Mouse (Mus musculus): ENCODE results near the gene Zdhhc24. TPM values are rescaled to one million over a fixed set of nuclear protein-coding genes. Genes with fewer than 3 reads are reported as not detected.

Zdhhc24 gene
- polyA plus RNA-seq (2014; fragmentation: Illumina TruSeq; extraction: RNeasy Lipid Tissue Mini Kit (QIAGEN cat#74804); ENCODE audit: low replicate concordance): 12.5 TPM

GRCm38 (mm10) chr19:4878405-4879323 is at the start of gene Zdhhc24:
Zdhhc24 (plus strand) TSS chr19:4878668.

GRCm38 (mm10) chr19:4839149-4839548 is 39.3 kb upstream of the Zdhhc24 start, which contains the start of the genes Ccs and Ccdc87:
Ccs (minus strand) TSS chr19:4839332.
Ccdc87 (plus strand) TSS chr19:4839366.

GRCm38 (mm10) chr19:4854552-4855469 is 23.7 kb upstream of the Zdhhc24 start, which contains the start of gene Ctsf:
Ctsf (plus strand) TSS chr19:4855130.

GRCm38 (mm10) chr19:4877785-4878184 is 683 bp upstream of the Zdhhc24 start, which contains the start of gene Actn3:
Actn3 (minus strand) TSS chr19:4877909.

GRCm38 (mm10) chr19:4905979-4906794 is 27.7 kb downstream of the Zdhhc24 start, which contains the start of gene Bbs1:
Bbs1 (minus strand) TSS chr19:4906628.

GRCm38 (mm10) chr19:4927904-4928531 is 49.5 kb downstream of the Zdhhc24 start, which contains the start of gene Dpp3:
Dpp3 (minus strand) TSS chr19:4928287.

Other genes with a start within 250 kb of the Zdhhc24 start
- gene Gm960, start 180.0 kb upstream of the Zdhhc24 start, polyA plus RNA-seq (2014; fragmentation: Illumina TruSeq; extraction: RNeasy Lipid Tissue Mini Kit (QIAGEN cat#74804); ENCODE audit: low replicate concordance): not detected
- gene Sptbn2, start 167.5 kb upstream of the Zdhhc24 start, polyA plus RNA-seq (2014; fragmentation: Illumina TruSeq; extraction: RNeasy Lipid Tissue Mini Kit (QIAGEN cat#74804); ENCODE audit: low replicate concordance): not detected
- gene Rbm4b, start 122.2 kb upstream of the Zdhhc24 start, polyA plus RNA-seq (2014; fragmentation: Illumina TruSeq; extraction: RNeasy Lipid Tissue Mini Kit (QIAGEN cat#74804); ENCODE audit: low replicate concordance): 6.2 TPM
- gene Rbm4, start 84.8 kb upstream of the Zdhhc24 start, polyA plus RNA-seq (2014; fragmentation: Illumina TruSeq; extraction: RNeasy Lipid Tissue Mini Kit (QIAGEN cat#74804); ENCODE audit: low replicate concordance): 11.8 TPM
- 6.5 TPM for gene Gm21992, start 67.1 kb upstream of the Zdhhc24 start, polyA plus RNA-seq (2014; fragmentation: Illumina TruSeq; extraction: RNeasy Lipid Tissue Mini Kit (QIAGEN cat#74804); ENCODE audit: low replicate concordance)
- gene Rbm14, start 67.0 kb upstream of the Zdhhc24 start, polyA plus RNA-seq (2014; fragmentation: Illumina TruSeq; extraction: RNeasy Lipid Tissue Mini Kit (QIAGEN cat#74804); ENCODE audit: low replicate concordance): 6.1 TPM
- 0.74 TPM for gene Ccs, start 39.3 kb upstream of the Zdhhc24 start, polyA plus RNA-seq (2014; fragmentation: Illumina TruSeq; extraction: RNeasy Lipid Tissue Mini Kit (QIAGEN cat#74804); ENCODE audit: low replicate concordance)
- gene Ccdc87, start 39.3 kb upstream of the Zdhhc24 start, polyA plus RNA-seq (2014; fragmentation: Illumina TruSeq; extraction: RNeasy Lipid Tissue Mini Kit (QIAGEN cat#74804); ENCODE audit: low replicate concordance): 0.11 TPM
- gene Ctsf, start 23.5 kb upstream of the Zdhhc24 start, polyA plus RNA-seq (2014; fragmentation: Illumina TruSeq; extraction: RNeasy Lipid Tissue Mini Kit (QIAGEN cat#74804); ENCODE audit: low replicate concordance): 1.3 TPM
- not detected for gene Actn3, start 759 bp upstream of the Zdhhc24 start, polyA plus RNA-seq (2014; fragmentation: Illumina TruSeq; extraction: RNeasy Lipid Tissue Mini Kit (QIAGEN cat#74804); ENCODE audit: low replicate concordance)
- gene Bbs1, start 28.0 kb downstream of the Zdhhc24 start, polyA plus RNA-seq (2014; fragmentation: Illumina TruSeq; extraction: RNeasy Lipid Tissue Mini Kit (QIAGEN cat#74804); ENCODE audit: low replicate concordance): 0.63 TPM
- gene Dpp3, start 49.6 kb downstream of the Zdhhc24 start, polyA plus RNA-seq (2014; fragmentation: Illumina TruSeq; extraction: RNeasy Lipid Tissue Mini Kit (QIAGEN cat#74804); ENCODE audit: low replicate concordance): 1.7 TPM
- gene Peli3, start 64.5 kb downstream of the Zdhhc24 start, polyA plus RNA-seq (2014; fragmentation: Illumina TruSeq; extraction: RNeasy Lipid Tissue Mini Kit (QIAGEN cat#74804); ENCODE audit: low replicate concordance): 0.30 TPM
- gene Mrpl11, start 83.5 kb downstream of the Zdhhc24 start, polyA plus RNA-seq (2014; fragmentation: Illumina TruSeq; extraction: RNeasy Lipid Tissue Mini Kit (QIAGEN cat#74804); ENCODE audit: low replicate concordance): 11.4 TPM
- gene Npas4, start 111.6 kb downstream of the Zdhhc24 start, polyA plus RNA-seq (2014; fragmentation: Illumina TruSeq; extraction: RNeasy Lipid Tissue Mini Kit (QIAGEN cat#74804); ENCODE audit: low replicate concordance): not detected
- gene Slc29a2, start 145.2 kb downstream of the Zdhhc24 start, polyA plus RNA-seq (2014; fragmentation: Illumina TruSeq; extraction: RNeasy Lipid Tissue Mini Kit (QIAGEN cat#74804); ENCODE audit: low replicate concordance): not detected
- gene B4gat1, start 160.2 kb downstream of the Zdhhc24 start, polyA plus RNA-seq (2014; fragmentation: Illumina TruSeq; extraction: RNeasy Lipid Tissue Mini Kit (QIAGEN cat#74804); ENCODE audit: low replicate concordance): 7.2 TPM
- gene AC124502.3, start 160.2 kb downstream of the Zdhhc24 start, polyA plus RNA-seq (2014; fragmentation: Illumina TruSeq; extraction: RNeasy Lipid Tissue Mini Kit (QIAGEN cat#74804); ENCODE audit: low replicate concordance): 0.30 TPM
- not detected for gene Brms1, start 162.7 kb downstream of the Zdhhc24 start, polyA plus RNA-seq (2014; fragmentation: Illumina TruSeq; extraction: RNeasy Lipid Tissue Mini Kit (QIAGEN cat#74804); ENCODE audit: low replicate concordance)
- gene Rin1, start 171.8 kb downstream of the Zdhhc24 start, polyA plus RNA-seq (2014; fragmentation: Illumina TruSeq; extraction: RNeasy Lipid Tissue Mini Kit (QIAGEN cat#74804); ENCODE audit: low replicate concordance): 0.26 TPM
- gene Cd248, start 189.4 kb downstream of the Zdhhc24 start, polyA plus RNA-seq (2014; fragmentation: Illumina TruSeq; extraction: RNeasy Lipid Tissue Mini Kit (QIAGEN cat#74804); ENCODE audit: low replicate concordance): not detected
- gene Tmem151a, start 206.9 kb downstream of the Zdhhc24 start, polyA plus RNA-seq (2014; fragmentation: Illumina TruSeq; extraction: RNeasy Lipid Tissue Mini Kit (QIAGEN cat#74804); ENCODE audit: low replicate concordance): not detected
- gene Yif1a, start 209.9 kb downstream of the Zdhhc24 start, polyA plus RNA-seq (2014; fragmentation: Illumina TruSeq; extraction: RNeasy Lipid Tissue Mini Kit (QIAGEN cat#74804); ENCODE audit: low replicate concordance): 21.1 TPM
- gene Cnih2, start 219.9 kb downstream of the Zdhhc24 start, polyA plus RNA-seq (2014; fragmentation: Illumina TruSeq; extraction: RNeasy Lipid Tissue Mini Kit (QIAGEN cat#74804); ENCODE audit: low replicate concordance): not detected
- gene Rab1b, start 228.4 kb downstream of the Zdhhc24 start, polyA plus RNA-seq (2014; fragmentation: Illumina TruSeq; extraction: RNeasy Lipid Tissue Mini Kit (QIAGEN cat#74804); ENCODE audit: low replicate concordance): 0.67 TPM
- not detected for gene Klc2, start 239.9 kb downstream of the Zdhhc24 start, polyA plus RNA-seq (2014; fragmentation: Illumina TruSeq; extraction: RNeasy Lipid Tissue Mini Kit (QIAGEN cat#74804); ENCODE audit: low replicate concordance)